Mouse (Mus musculus): ENCODE results near the gene Fjx1. TPM values are rescaled to one million over a fixed set of nuclear protein-coding genes. Genes with fewer than 3 reads are reported as not detected.

Gene Fjx1
- total and polyA plus RNA-seq, 2 experiments from 2014 or later: 28.5 to 91.8 TPM

- no peak overlapping the region for H3K4me3 ChIP-seq (ENCODE audit: low read depth, low read length)
- WGBS: 91% methylated on average over 4 of the region's 4 CpGs
Measured at GRCm38 (mm10) chr2:102403306-102403705, 49.0 kb downstream of the Fjx1 start.

GRCm38 (mm10) chr2:102401352-102401692, 51.0 kb downstream of the Fjx1 start:
- Histone ChIP-seq H3K4me3 (ENCODE audit: low read depth, low read length) (peak overlapping the region; percentile 60), H3K27ac (ENCODE audit: low read depth, low read length) (peak overlapping the region; percentile 96), H3K4me1 (ENCODE audit: insufficient read depth, low read length) (peaks cover 8% of the 10 kb centered on the region), H3K9ac (replicated peaks; ENCODE audit: low read length, poor library complexity, severe bottlenecking) (peak overlapping the region; percentile 89), H3K4me2 (ENCODE audit: low read depth, low read length, poor library complexity, severe bottlenecking) (peak overlapping the region; percentile 86), H3K27me3 (ENCODE audit: insufficient read depth, low read length) (no peaks in the 10 kb centered on the region), H3K9me3 (ENCODE audit: low read length) (no peaks in the 10 kb centered on the region), H3K36me3 (ENCODE audit: insufficient read depth, low read length) (no peaks in the 10 kb centered on the region)
- DNase-seq (ENCODE audit: low spot score): no peak
- 16% methylated on average over 6 of the region's 6 CpGs for WGBS
- no peak; the same call in 1 of the 2 replicates for ATAC-seq (ENCODE audit: low FRiP score)
- 0 out of 2 replicates have a peak, but pooled peaks have one; percentile 1 for TF ChIP-seq CTCF (IDR thresholded peaks at IDR 0.05)

More at GRCm38 (mm10) chr2:102403306-102403705, 49.0 kb downstream of the Fjx1 start:
- no peaks in the 10 kb centered on the region for H3K36me3 ChIP-seq (ENCODE audit: insufficient read depth, low read length)
- no peak overlapping the region for H3K4me2 ChIP-seq (ENCODE audit: low read depth, low read length, poor library complexity, severe bottlenecking)
- H3K27me3 ChIP-seq (ENCODE audit: insufficient read depth, low read length): no peaks in the 10 kb centered on the region
- no peak overlapping the region for H3K27ac ChIP-seq (ENCODE audit: low read depth, low read length)
- H3K4me1 ChIP-seq (ENCODE audit: insufficient read depth, low read length): peaks cover 10% of the 10 kb centered on the region
- no peaks in the 10 kb centered on the region for H3K9me3 ChIP-seq (ENCODE audit: low read length)
- TF ChIP-seq CTCF (IDR thresholded peaks at IDR 0.05): no peak
- no peak overlapping the region for H3K9ac ChIP-seq (replicated peaks; ENCODE audit: low read length, poor library complexity, severe bottlenecking)
- DNase-seq (ENCODE audit: low spot score) (no peak), ATAC-seq (ENCODE audit: low FRiP score) (no peak)

- peak overlapping the region; percentile 86 for H3K4me2 ChIP-seq (ENCODE audit: low read depth, low read length, poor library complexity, severe bottlenecking)
- H3K9me3 ChIP-seq (ENCODE audit: low read length): no peaks in the 10 kb centered on the region
- H3K27me3 ChIP-seq (ENCODE audit: insufficient read depth, low read length): no peaks in the 10 kb centered on the region
- peak overlapping the region; percentile 89 for H3K9ac ChIP-seq (replicated peaks; ENCODE audit: low read length, poor library complexity, severe bottlenecking)
- WGBS: under 1% methylated on average over 58 of the region's 94 CpGs
- peak; percentile 92 for ATAC-seq (ENCODE audit: low FRiP score)
- H3K27ac ChIP-seq (ENCODE audit: low read depth, low read length): peak overlapping the region; percentile 96
- peaks cover 8% of the 10 kb centered on the region for H3K4me1 ChIP-seq (ENCODE audit: insufficient read depth, low read length)
- peak overlapping the region; percentile 60 for H3K4me3 ChIP-seq (ENCODE audit: low read depth, low read length)
- DNase-seq (ENCODE audit: low spot score): peak; percentile 92
- no peaks in the 10 kb centered on the region for H3K36me3 ChIP-seq (ENCODE audit: insufficient read depth, low read length)
- no peak for TF ChIP-seq CTCF (IDR thresholded peaks at IDR 0.05)
Measured at GRCm38 (mm10) chr2:102400605-102401351, 51.5 kb downstream of the Fjx1 start.

- Histone ChIP-seq H3K4me2 (ENCODE audit: low read depth, low read length, poor library complexity, severe bottlenecking) (peak overlapping the region; percentile 86), H3K9me3 (ENCODE audit: low read length) (no peaks in the 10 kb centered on the region), H3K4me3 (ENCODE audit: low read depth, low read length) (peak overlapping the region; percentile 60), H3K27ac (ENCODE audit: low read depth, low read length) (peak overlapping the region; percentile 96), H3K36me3 (ENCODE audit: insufficient read depth, low read length) (no peaks in the 10 kb centered on the region), H3K27me3 (ENCODE audit: insufficient read depth, low read length) (no peaks in the 10 kb centered on the region), H3K9ac (replicated peaks; ENCODE audit: low read length, poor library complexity, severe bottlenecking) (peak overlapping the region; percentile 89), H3K4me1 (ENCODE audit: insufficient read depth, low read length) (peaks cover 8% of the 10 kb centered on the region)
- ATAC-seq (ENCODE audit: low FRiP score) (peak; percentile 66), DNase-seq (ENCODE audit: low spot score) (no peak)
- TF ChIP-seq CTCF (IDR thresholded peaks at IDR 0.05): 0 out of 2 replicates have a peak, but pooled peaks have one; percentile 2
- WGBS: 37% methylated on average over 48 of the region's 48 CpGs
Measured at GRCm38 (mm10) chr2:102399864-102400604, 52.3 kb downstream of the Fjx1 start.

Other genes starting within 250 kb of the Fjx1 start
- gene Trim44, start 44.7 kb downstream of the Fjx1 start, total RNA-seq (2014; rRNA removed): 114 and 132 TPM in 2 replicates
- 42.2 and 50.6 TPM in 2 replicates for gene Trim44, start 44.7 kb downstream of the Fjx1 start, polyA plus RNA-seq (2015; fragmentation: Nextera tagmentation; extraction: Ambion mirVana)
- 4.8 and 9.6 TPM in 2 replicates for gene Pamr1, start 97.5 kb upstream of the Fjx1 start, total RNA-seq (2014; rRNA removed)
- 10.3 and 11.6 TPM in 2 replicates for gene Pamr1, start 97.5 kb upstream of the Fjx1 start, polyA plus RNA-seq (2015; fragmentation: Nextera tagmentation; extraction: Ambion mirVana)
- 97.1 and 102 TPM in 2 replicates for gene Slc1a2, start 206.2 kb upstream of the Fjx1 start, total RNA-seq (2014; rRNA removed)
- gene Slc1a2, start 206.2 kb upstream of the Fjx1 start, polyA plus RNA-seq (2015; fragmentation: Nextera tagmentation; extraction: Ambion mirVana): 13.4 and 15.7 TPM in 2 replicates

Measured in midbrain, postnatal 0 days (tissue).